Mouse (Mus musculus) lung, postnatal 4 days (tissue): ENCODE measurements around the gene B4galt1.

ENCODE experiments used
- DNase-seq, 2 experiments: peaks; one replicate each; pipeline ENCODE4 v3.0.0; 2021

B4galt1 gene

GRCm38 (mm10) chr4:40817936-40818335 lies 35.9 kb downstream of the B4galt1 start:
- DNase-seq: peak; percentile 34 to 66

GRCm38 (mm10) chr4:40815775-40816372 lies 37.9 kb downstream of the B4galt1 start:
- DNase-seq: no peak

GRCm38 (mm10) chr4:40815120-40815519 lies 38.7 kb downstream of the B4galt1 start:
- no peak for DNase-seq

GRCm38 (mm10) chr4:40814359-40814758 lies 39.4 kb downstream of the B4galt1 start:
- DNase-seq: no peak

GRCm38 (mm10) chr4:40812891-40813290 lies 40.9 kb downstream of the B4galt1 start:
- no peak for DNase-seq

- no peak for DNase-seq
Observed at GRCm38 (mm10) chr4:40810481-40810880, 43.3 kb downstream of the B4galt1 start.

GRCm38 (mm10) chr4:40807382-40807781 lies 46.4 kb downstream of the B4galt1 start:
- DNase-seq: no peak

- no peak for DNase-seq
Observed at GRCm38 (mm10) chr4:40805401-40805800, 48.4 kb downstream of the B4galt1 start.

- no peak for DNase-seq
Observed at GRCm38 (mm10) chr4:40802787-40803186, 51.0 kb downstream of the B4galt1 start.

GRCm38 (mm10) chr4:40801908-40802307 lies 51.9 kb downstream of the B4galt1 start:
- DNase-seq: no peak

- no peak for DNase-seq
Observed at GRCm38 (mm10) chr4:40800873-40801272, 52.9 kb downstream of the B4galt1 start.

- peak; percentile 27 to 62 for DNase-seq
Observed at GRCm38 (mm10) chr4:40798833-40799555, 54.8 kb downstream of the B4galt1 start.

GRCm38 (mm10) chr4:40795761-40796160 lies 58.0 kb downstream of the B4galt1 start:
- no peak for DNase-seq

- DNase-seq: no peak
Observed at GRCm38 (mm10) chr4:40794320-40794719, 59.5 kb downstream of the B4galt1 start.

- DNase-seq: no peak
Observed at GRCm38 (mm10) chr4:40791176-40791575, 62.6 kb downstream of the B4galt1 start.

- DNase-seq: no peak
Observed at GRCm38 (mm10) chr4:40786578-40786977, 67.2 kb downstream of the B4galt1 start.

GRCm38 (mm10) chr4:40785620-40786166 lies 68.1 kb downstream of the B4galt1 start:
- no peak for DNase-seq

GRCm38 (mm10) chr4:40784556-40785169 lies 69.1 kb downstream of the B4galt1 start:
- DNase-seq: peak; percentile 27 to 69

GRCm38 (mm10) chr4:40783049-40783448 lies 70.8 kb downstream of the B4galt1 start:
- no peak for DNase-seq

GRCm38 (mm10) chr4:40781797-40782495 lies 71.9 kb downstream of the B4galt1 start:
- no peak for DNase-seq

- peak; percentile 70 to 77 for DNase-seq
Observed at GRCm38 (mm10) chr4:40781143-40781542, 72.7 kb downstream of the B4galt1 start.

- no peak for DNase-seq
Observed at GRCm38 (mm10) chr4:40778656-40779055, 75.1 kb downstream of the B4galt1 start.

GRCm38 (mm10) chr4:40777116-40777515 lies 76.7 kb downstream of the B4galt1 start:
- no peak for DNase-seq
